Mouse (Mus musculus): ENCODE measurements at regions not wholly inside any gene's neighbourhood (a gene's known extent, or its start where the extent isn't known, plus 50 kb on each side); places are given as distances from the start of the nearest gene placed in this dataset.
"Not testable (repeated sequence)": the region's sequence is repeated elsewhere in the genome, so short reads cannot be mapped to it uniquely, and the experiment has no call there.

- H3K27ac ChIP-seq, result no peak overlapping the region
- no peak overlapping the region for H3K4me3 ChIP-seq (replicated peaks)
- ATAC-seq, result no peak
- no peak overlapping the region for H3K4me2 ChIP-seq (replicated peaks)
- WGBS, result 83% methylated on average over 2 of the region's 2 CpGs
- no peaks in the 10 kb centered on the region for H3K36me3 ChIP-seq
- no peaks in the 10 kb centered on the region for H3K27me3 ChIP-seq (replicated peaks)
- H3K4me1 ChIP-seq (replicated peaks), result no peaks in the 10 kb centered on the region
- H3K9ac ChIP-seq, result no peak overlapping the region
- no peaks in the 10 kb centered on the region for H3K9me3 ChIP-seq
Observed at GRCm38 (mm10) chr16:50964395-50964794, 373.4 kb upstream of the Ccdc54 start.

GRCm38 (mm10) chr16:50944091-50944490, 353.1 kb upstream of the Ccdc54 start:
- H3K4me3 ChIP-seq (replicated peaks), result no peak overlapping the region
- H3K27ac ChIP-seq, result no peak overlapping the region
- no peak for ATAC-seq
- H3K4me1 ChIP-seq (replicated peaks), result no peaks in the 10 kb centered on the region
- H3K4me2 ChIP-seq (replicated peaks), result no peak overlapping the region
- no peaks in the 10 kb centered on the region for H3K36me3 ChIP-seq
- WGBS, result 83% methylated on average over 4 of the region's 4 CpGs
- H3K9ac ChIP-seq, result no peak overlapping the region
- no peaks in the 10 kb centered on the region for H3K27me3 ChIP-seq (replicated peaks)
- no peaks in the 10 kb centered on the region for H3K9me3 ChIP-seq

- 81% methylated on average over 6 of the region's 6 CpGs for WGBS
- ATAC-seq; H3K27ac ChIP-seq; H3K9me3 ChIP-seq; H3K4me3 ChIP-seq (replicated peaks); H3K9ac ChIP-seq; H3K4me2 ChIP-seq (replicated peaks); H3K4me1 ChIP-seq (replicated peaks); H3K36me3 ChIP-seq; H3K27me3 ChIP-seq (replicated peaks): not testable (repeated sequence)
Observed at GRCm38 (mm10) chr16:50943581-50943980, 352.6 kb upstream of the Ccdc54 start.

- no peaks in the 10 kb centered on the region for H3K27me3 ChIP-seq (replicated peaks)
- H3K36me3 ChIP-seq, result no peaks in the 10 kb centered on the region
Observed at GRCm38 (mm10) chr16:50942291-50942690, 351.3 kb upstream of the Ccdc54 start.

GRCm38 (mm10) chr16:50939316-50939715, 348.4 kb upstream of the Ccdc54 start:
- no peak overlapping the region for H3K9ac ChIP-seq
- no peak overlapping the region for H3K4me2 ChIP-seq (replicated peaks)
- WGBS, result 35% methylated on average over 6 of the region's 6 CpGs
- H3K4me1 ChIP-seq (replicated peaks), result no peaks in the 10 kb centered on the region
- H3K4me3 ChIP-seq (replicated peaks), result no peak overlapping the region
- no peaks in the 10 kb centered on the region for H3K9me3 ChIP-seq
- H3K27me3 ChIP-seq (replicated peaks), result no peaks in the 10 kb centered on the region
- H3K27ac ChIP-seq, result no peak overlapping the region
- ATAC-seq, result no peak
- no peaks in the 10 kb centered on the region for H3K36me3 ChIP-seq

More at GRCm38 (mm10) chr16:50942291-50942690, 351.3 kb upstream of the Ccdc54 start:
- H3K4me1 ChIP-seq (replicated peaks), result no peaks in the 10 kb centered on the region
- no peak for ATAC-seq
- no peak overlapping the region for H3K9ac ChIP-seq
- H3K4me3 ChIP-seq (replicated peaks), result no peak overlapping the region
- no peak overlapping the region for H3K27ac ChIP-seq
- no peaks in the 10 kb centered on the region for H3K9me3 ChIP-seq
- H3K4me2 ChIP-seq (replicated peaks), result no peak overlapping the region

DNA sequence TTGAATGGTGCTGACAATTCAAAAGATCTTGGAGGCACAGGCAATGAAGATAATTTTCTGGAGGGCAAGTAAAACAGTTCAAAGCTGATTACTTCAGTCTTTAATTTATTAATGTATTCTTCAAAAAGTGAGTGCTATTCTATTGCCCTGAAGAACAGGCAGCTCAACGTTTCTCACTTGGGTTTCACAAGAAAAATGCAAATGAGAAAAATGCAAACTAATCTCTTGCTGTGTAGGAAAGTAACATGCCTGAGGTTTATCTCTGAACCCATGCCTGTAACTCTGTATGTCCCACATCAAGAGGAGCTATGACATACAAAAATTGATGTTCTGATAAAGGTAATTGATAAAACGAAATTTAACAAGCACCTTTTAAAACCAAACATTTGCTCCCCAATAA, 316.8 kb upstream of the Ccdc54 start:
- Histone ChIP-seq H3K9me3 (no peaks in the 10 kb centered on the region), H3K36me3 (no peaks in the 10 kb centered on the region), H3K4me1 (replicated peaks) (no peaks in the 10 kb centered on the region), H3K4me3 (replicated peaks) (no peak overlapping the region), H3K4me2 (replicated peaks) (no peak overlapping the region), H3K9ac (no peak overlapping the region), H3K27me3 (replicated peaks) (no peaks in the 10 kb centered on the region), H3K27ac (no peak overlapping the region)
- ATAC-seq, result no peak
- WGBS, result 47% methylated on average over 2 of the region's 2 CpGs

- H3K36me3 ChIP-seq, result no peaks in the 10 kb centered on the region
- 85% methylated on average over 2 of the region's 2 CpGs for WGBS
- no peak overlapping the region for H3K4me2 ChIP-seq (replicated peaks)
- no peaks in the 10 kb centered on the region for H3K4me1 ChIP-seq (replicated peaks)
- no peaks in the 10 kb centered on the region for H3K27me3 ChIP-seq (replicated peaks)
- no peak overlapping the region for H3K9ac ChIP-seq
- H3K4me3 ChIP-seq (replicated peaks), result no peak overlapping the region
- no peak overlapping the region for H3K27ac ChIP-seq
- ATAC-seq, result no peak
- H3K9me3 ChIP-seq, result no peaks in the 10 kb centered on the region
Observed at GRCm38 (mm10) chr16:50899151-50899550, 308.2 kb upstream of the Ccdc54 start.

- Histone ChIP-seq H3K9me3 (no peaks in the 10 kb centered on the region), H3K27me3 (replicated peaks) (no peaks in the 10 kb centered on the region), H3K36me3 (no peaks in the 10 kb centered on the region), H3K4me2 (replicated peaks) (no peak overlapping the region), H3K9ac (no peak overlapping the region), H3K4me3 (replicated peaks) (no peak overlapping the region), H3K27ac (no peak overlapping the region), H3K4me1 (replicated peaks) (no peaks in the 10 kb centered on the region)
- ATAC-seq, result no peak
- WGBS, result 39% methylated on average over 3 of the region's 3 CpGs
Observed at GRCm38 (mm10) chr16:50877926-50878325, 287.0 kb upstream of the Ccdc54 start.

GRCm38 (mm10) chr16:50871318-50871717, 280.4 kb upstream of the Ccdc54 start:
- Histone ChIP-seq H3K9me3 (no peaks in the 10 kb centered on the region), H3K27ac (no peak overlapping the region), H3K9ac (no peak overlapping the region), H3K36me3 (no peaks in the 10 kb centered on the region), H3K4me1 (replicated peaks) (no peaks in the 10 kb centered on the region), H3K27me3 (replicated peaks) (no peaks in the 10 kb centered on the region), H3K4me3 (replicated peaks) (no peak overlapping the region), H3K4me2 (replicated peaks) (no peak overlapping the region)
- WGBS, result 75% methylated on average over 4 of the region's 4 CpGs
- no peak for ATAC-seq

DNA sequence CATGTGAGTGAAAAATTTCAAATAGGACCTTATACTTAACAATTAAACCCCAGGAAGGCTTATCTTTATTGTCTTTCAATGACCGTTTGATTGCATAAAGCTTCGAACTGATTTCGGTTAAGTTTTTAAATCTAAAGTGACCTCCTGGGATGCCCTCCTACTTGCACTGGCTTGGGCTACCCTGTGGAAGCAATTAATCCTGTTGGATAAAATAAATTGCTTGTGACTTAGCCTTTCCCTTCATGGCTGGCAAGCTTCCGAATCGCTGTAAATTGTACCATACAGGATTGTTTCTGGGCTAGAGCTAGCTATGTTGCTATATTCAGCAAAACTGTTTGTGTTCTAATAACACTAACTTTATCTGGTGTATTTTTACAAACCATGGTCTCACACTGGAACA, 272.6 kb upstream of the Ccdc54 start:
- H3K4me3 ChIP-seq (replicated peaks), result no peak overlapping the region
- no peaks in the 10 kb centered on the region for H3K36me3 ChIP-seq
- 74% methylated on average over 5 of the region's 5 CpGs for WGBS
- no peak overlapping the region for H3K27ac ChIP-seq
- H3K27me3 ChIP-seq (replicated peaks), result no peaks in the 10 kb centered on the region
- no peak for ATAC-seq
- H3K9me3 ChIP-seq, result no peaks in the 10 kb centered on the region
- H3K4me1 ChIP-seq (replicated peaks), result no peaks in the 10 kb centered on the region
- no peak overlapping the region for H3K4me2 ChIP-seq (replicated peaks)
- H3K9ac ChIP-seq, result no peak overlapping the region

DNA sequence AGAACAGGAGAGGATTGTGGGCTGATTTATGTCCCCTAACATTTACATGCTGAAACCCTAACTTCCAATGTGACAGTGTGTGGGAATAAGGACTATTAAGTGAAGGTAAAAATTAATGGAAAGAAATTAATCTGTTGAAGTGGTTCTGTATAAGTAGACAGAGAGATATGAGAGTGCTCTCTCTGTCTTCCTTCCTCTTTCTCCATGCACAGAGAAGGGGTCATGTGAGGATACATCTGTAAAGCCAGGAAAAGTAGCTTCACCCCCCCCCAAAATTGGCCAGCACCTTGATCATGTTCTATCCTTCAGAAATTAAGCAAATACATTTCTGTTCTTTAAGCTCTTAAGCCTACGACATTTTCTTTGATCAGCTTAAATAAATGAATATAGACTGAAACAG, 268.6 kb upstream of the Ccdc54 start:
- no peak overlapping the region for H3K27ac ChIP-seq
- no peak overlapping the region for H3K4me2 ChIP-seq (replicated peaks)

GRCm38 (mm10) chr16:50852081-50852480, 261.1 kb upstream of the Ccdc54 start:
- no peaks in the 10 kb centered on the region for H3K27me3 ChIP-seq (replicated peaks)
- no peak overlapping the region for H3K9ac ChIP-seq
- ATAC-seq, result no peak
- no peak overlapping the region for H3K27ac ChIP-seq
- 79% methylated on average over 5 of the region's 5 CpGs for WGBS
- H3K4me3 ChIP-seq (replicated peaks), result no peak overlapping the region
- H3K36me3 ChIP-seq, result no peaks in the 10 kb centered on the region
- H3K4me1 ChIP-seq (replicated peaks), result no peaks in the 10 kb centered on the region
- no peaks in the 10 kb centered on the region for H3K9me3 ChIP-seq
- no peak overlapping the region for H3K4me2 ChIP-seq (replicated peaks)

More for the DNA sequence above, 268.6 kb upstream of the Ccdc54 start:
- Histone ChIP-seq H3K9ac (no peak overlapping the region), H3K36me3 (no peaks in the 10 kb centered on the region), H3K4me3 (replicated peaks) (no peak overlapping the region), H3K9me3 (no peaks in the 10 kb centered on the region), H3K4me1 (replicated peaks) (no peaks in the 10 kb centered on the region), H3K27me3 (replicated peaks) (no peaks in the 10 kb centered on the region)
- ATAC-seq, result no peak
- WGBS, result 89% methylated on average over 1 of the region's 1 CpGs

GRCm38 (mm10) chr16:50847693-50848092, 256.7 kb upstream of the Ccdc54 start:
- no peak overlapping the region for H3K27ac ChIP-seq
- H3K9ac ChIP-seq, result no peak overlapping the region
- ATAC-seq, result no peak
- H3K36me3 ChIP-seq, result no peaks in the 10 kb centered on the region
- no peaks in the 10 kb centered on the region for H3K9me3 ChIP-seq
- H3K27me3 ChIP-seq (replicated peaks), result no peaks in the 10 kb centered on the region
- H3K4me3 ChIP-seq (replicated peaks), result no peak overlapping the region
- H3K4me1 ChIP-seq (replicated peaks), result no peaks in the 10 kb centered on the region
- H3K4me2 ChIP-seq (replicated peaks), result no peak overlapping the region
- 33% methylated on average over 2 of the region's 2 CpGs for WGBS

DNA sequence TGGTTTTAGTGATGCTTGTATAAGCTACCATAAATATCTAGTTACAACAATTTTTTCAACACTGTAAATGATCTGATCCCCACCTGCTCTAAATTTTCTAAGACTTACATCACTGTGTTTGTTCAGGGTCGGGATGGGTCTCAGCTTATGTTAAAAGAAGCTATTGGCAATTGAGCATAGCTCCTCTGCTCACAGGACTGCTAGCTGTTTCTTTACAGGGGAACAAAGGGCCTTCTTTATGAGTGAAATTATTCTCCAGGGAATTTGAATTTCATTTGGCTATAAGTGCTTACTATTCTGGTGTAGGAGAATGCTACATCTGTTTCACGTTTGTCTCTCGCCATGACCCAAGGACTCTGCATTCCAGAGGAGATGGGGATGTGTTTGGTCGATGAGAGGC, 255.6 kb upstream of the Ccdc54 start:
- ATAC-seq, result no peak
- no peaks in the 10 kb centered on the region for H3K27me3 ChIP-seq (replicated peaks)
- no peaks in the 10 kb centered on the region for H3K36me3 ChIP-seq
- no peaks in the 10 kb centered on the region for H3K4me1 ChIP-seq (replicated peaks)
- H3K4me3 ChIP-seq (replicated peaks), result no peak overlapping the region
- no peak overlapping the region for H3K4me2 ChIP-seq (replicated peaks)
- H3K27ac ChIP-seq, result no peak overlapping the region
- H3K9ac ChIP-seq, result no peak overlapping the region
- WGBS, result 65% methylated on average over 4 of the region's 4 CpGs
- H3K9me3 ChIP-seq, result no peaks in the 10 kb centered on the region
